Mouse (Mus musculus) cerebellum, adult 9-10 months (tissue): Measurements from ENCODE around the gene Cybc1.

ENCODE experiments used
- DNase-seq: peaks from one replicate; pipeline ENCODE4 v3.0.0; 2022

Gene Cybc1

GRCm38 (mm10) chr11:121229018-121229439 is at the start of gene Cybc1:
Gene Cybc1 (minus strand): TSS chr11:121229322.
- peak; percentile 79 for DNase-seq

DNA sequence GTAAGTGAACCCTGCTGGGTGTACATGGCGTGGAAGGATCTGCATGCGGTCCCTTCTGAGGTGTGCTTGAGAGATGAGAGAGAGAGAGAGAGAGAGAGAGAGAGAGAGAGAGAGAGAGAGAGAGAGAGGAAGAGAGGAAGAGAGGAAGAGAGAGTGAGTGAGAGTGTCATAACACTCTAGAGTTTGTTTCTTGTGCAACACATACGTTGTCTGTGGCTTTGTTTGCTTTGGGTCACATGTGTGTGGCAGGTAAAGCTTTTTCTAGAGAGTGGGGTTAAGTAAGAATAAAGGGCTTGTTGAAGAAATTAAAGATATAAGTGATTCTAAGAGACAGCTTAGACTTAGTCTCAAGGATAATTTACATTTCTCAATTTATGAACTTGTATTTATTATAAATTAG is 48.9 kb upstream of the Cybc1 start:
- no peak for DNase-seq

- DNase-seq: no peak
These were observed 48.4 kb upstream of the Cybc1 start for GRCm38 (mm10) chr11:121277516-121277915.

DNA sequence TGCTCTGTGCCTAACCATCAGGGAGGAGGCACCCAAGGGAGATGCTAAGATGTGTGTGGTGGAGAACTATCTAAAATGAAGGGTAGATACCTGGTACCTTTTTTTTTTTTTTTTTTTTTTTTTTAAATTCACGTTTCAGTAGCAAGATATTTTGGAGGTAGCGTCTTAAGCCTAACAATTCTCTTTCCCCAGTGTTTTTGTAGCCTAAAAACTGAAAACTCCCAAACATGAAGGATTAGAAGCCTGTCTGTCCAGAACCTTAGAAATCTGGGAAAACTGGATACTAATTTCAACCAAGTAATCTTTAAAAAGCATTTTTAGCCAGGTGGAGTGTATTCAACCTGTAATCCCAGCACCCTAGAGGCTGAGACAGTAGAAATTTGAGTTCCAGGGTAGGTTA is 32.0 kb upstream of the Cybc1 start:
- no peak for DNase-seq

DNA sequence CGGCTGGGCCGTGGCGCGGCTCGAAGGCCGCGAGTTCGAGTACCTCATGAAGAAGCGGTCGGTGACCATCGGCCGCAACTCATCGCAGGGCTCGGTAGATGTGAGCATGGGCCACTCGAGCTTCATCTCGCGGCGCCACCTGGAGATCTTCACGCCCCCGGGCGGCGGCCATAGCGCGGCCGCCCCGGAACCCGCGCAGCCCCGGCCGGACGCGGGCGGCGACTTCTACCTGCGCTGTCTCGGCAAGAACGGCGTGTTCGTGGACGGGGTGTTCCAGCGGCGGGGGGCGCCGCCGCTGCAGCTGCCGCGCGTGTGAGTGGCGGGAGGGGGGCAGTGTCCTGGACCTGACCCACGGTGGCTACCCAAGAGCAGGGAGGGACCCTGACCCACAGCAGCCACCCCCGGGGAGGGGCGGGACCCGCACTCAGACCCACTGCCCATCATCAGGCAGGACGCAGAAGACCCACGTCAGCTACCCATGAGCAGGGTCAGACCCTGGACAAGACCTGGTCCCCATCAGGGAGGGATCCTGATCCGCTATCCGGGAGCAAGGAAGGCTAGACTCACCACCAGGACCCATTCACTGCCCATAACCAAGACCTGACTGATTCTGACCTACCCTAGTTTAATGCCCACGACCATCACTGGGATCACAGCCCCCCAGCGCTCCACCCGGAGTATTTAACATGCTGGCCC is 31.2 kb upstream of the Cybc1 start:
- peak; percentile 51 for DNase-seq

DNA sequence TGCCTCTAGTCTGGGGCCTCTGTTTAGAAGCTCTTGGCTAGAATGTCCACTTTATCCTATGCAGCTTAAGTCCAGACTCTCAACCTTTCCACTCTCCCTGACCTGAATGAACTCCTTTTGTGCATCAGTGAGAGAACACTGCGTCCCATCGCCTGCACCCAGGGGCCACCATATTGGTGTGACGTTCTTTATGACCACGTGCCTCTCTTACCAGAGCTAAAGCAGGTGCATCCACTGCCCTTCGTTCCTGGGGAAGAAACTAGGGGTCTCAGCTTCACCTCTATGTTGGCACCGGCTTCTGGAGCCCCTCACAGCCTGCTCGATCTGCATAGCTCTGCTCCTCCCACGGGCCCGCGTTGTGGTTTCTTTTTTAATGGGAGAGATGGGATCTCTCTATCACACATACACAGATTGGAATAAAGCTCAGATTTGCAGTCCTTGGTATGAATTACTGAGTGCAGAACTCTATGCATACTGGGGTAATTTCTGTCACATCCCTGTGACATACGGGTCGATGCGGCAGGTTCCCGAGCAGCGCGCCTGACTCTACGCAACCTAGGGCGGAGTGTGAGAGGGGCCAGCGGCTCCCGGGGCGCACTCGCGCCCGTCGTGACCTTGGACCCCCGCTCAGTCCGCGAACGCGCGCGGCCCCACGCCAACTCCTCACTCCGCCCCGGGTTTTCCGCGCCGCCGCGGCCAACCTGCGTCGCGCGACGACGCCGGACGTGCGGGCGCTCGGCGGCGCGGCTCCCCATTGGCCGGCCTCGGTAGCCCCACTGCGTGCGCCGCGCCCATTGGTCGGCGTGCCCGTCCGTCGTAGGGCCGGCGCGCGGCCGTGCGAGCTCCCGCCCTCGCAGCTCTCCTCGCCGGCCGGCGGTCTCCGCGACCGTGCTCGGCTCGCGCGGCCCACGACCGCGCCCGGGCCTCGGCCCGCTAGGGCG is 30.3 kb upstream of the Cybc1 start, which contains the start of gene Foxk2:
Gene Foxk2, plus strand, starts transcription at position 831 of the 941 bp plus-strand sequence.
- peak; percentile 87 for DNase-seq

DNA sequence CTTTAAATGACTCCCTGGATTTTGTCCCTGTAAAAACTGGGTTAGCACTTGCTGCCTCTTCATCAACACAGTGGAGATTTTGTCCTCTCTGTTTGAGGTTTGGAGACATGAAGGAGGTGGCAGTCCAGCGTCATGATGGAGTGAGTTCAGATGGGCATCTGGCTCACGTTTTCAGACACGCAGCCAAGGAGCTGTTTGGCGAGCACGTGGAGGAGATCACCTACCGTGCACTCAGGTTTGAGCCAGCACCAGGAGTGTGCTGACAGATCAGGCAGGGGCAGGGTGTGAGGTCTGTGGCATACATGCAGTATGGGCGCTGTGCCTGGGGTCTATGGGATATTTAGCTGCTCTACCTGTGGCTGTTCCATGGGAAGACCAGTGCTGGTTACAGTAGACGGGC is 21.1 kb upstream of the Cybc1 start:
- DNase-seq: no peak

GRCm38 (mm10) chr11:121239669-121240068 is 10.5 kb upstream of the Cybc1 start:
- no peak for DNase-seq

DNA sequence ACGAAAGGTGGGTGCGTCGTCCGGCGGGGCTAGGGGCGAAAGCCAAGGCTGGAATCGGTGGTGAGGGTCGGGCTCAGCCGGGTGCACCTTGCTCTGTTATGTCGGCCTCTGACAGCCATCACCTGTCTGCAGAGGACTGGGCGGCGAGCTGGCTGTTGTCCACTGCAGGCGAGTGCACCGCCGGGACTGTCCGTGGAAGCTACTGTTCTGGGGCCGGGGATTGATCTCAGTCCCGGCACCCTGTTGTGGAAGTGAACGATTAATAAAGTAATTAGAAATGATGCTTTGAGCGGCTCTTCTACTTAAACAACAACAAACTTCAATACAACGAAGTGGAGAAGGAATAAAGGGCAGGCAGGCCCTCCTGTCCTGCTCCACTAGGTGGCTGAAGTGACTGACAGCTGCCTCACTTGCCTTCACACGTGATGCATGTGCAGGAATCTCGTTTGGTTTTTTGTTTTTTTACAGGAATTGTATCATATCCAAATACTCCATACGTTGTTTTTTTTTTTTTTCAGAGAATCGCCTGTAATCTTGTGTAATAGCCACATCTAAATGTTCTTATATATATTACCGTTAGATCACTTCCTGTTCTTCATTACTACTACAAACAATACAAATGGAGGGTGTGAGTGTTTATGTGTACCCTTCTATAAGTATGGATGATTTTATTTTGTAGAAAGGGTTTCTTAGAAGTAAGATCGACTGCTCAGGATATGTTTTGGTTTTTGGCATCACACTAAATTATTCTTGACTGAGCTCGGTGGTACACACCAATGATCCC is 8.4 kb upstream of the Cybc1 start:
- peak; percentile 75 for DNase-seq

DNA sequence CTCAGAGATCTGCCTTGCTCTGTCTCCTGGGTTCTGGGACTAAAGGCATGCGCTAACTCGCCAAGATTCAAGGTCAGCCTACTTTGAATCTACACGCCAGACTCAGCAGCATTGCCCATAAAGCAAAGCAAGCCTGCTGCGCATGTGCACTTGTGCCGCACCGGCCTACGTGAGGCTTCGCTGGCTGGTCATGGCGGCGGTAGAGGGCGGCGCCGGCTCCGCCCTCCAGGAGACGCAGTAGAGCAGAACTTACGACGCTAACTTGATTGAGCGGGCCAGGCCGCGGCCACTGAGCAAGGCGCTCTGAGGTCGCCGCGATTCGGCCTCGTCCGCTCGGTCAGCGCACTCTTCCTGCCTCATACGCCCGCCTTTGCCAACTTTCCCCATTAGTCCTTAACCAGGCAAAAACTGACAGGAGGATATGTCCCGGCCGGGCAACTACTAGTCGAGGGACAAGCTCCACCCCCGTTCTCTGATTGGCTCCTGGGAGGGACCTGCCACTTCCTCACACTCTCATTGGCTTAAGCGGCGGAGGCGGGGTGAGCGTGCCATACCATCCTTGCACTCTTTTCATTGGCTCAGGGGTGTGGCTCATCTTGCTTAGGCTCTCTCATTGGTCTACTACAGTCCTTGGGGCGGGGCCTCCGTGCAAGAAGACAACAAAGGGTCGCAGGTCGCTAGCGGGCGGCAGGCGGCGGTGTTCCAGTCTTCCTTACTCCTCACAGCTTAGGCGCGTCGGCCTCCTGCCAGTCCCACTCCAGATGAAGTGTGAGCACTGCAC is 7.6 kb upstream of the Cybc1 start, which contains the start of gene Narf:
Gene Narf, plus strand, starts transcription at position 690 of the 781 bp plus-strand sequence.
- DNase-seq: peak; percentile 100

- peak; percentile 68 for DNase-seq
These were observed 6.5 kb upstream of the Cybc1 start for GRCm38 (mm10) chr11:121235475-121236238.

DNA sequence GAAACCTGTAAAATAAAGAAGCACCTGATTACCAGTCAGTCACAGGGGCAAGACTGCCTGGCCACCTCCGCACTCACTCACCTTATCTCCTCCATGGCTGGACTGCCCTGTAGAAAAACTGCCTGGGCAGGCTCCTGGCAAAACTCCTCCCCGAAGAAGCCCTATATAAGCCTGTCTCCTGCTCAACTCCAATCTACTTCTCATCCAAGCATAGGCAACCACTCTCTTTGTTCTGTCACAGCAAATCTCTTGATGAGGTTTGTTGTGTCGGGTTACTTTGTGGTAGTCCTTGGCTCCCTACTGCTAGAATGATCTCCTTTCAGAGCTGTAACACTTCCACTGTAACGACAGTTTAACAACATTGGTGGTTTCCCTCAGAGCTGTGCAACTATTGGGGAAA is 3.6 kb upstream of the Cybc1 start:
- DNase-seq: no peak

- no peak for DNase-seq
These were observed 2.6 kb upstream of the Cybc1 start for GRCm38 (mm10) chr11:121231628-121232291.

GRCm38 (mm10) chr11:121231191-121231590 is 2.1 kb upstream of the Cybc1 start:
- no peak for DNase-seq

DNA sequence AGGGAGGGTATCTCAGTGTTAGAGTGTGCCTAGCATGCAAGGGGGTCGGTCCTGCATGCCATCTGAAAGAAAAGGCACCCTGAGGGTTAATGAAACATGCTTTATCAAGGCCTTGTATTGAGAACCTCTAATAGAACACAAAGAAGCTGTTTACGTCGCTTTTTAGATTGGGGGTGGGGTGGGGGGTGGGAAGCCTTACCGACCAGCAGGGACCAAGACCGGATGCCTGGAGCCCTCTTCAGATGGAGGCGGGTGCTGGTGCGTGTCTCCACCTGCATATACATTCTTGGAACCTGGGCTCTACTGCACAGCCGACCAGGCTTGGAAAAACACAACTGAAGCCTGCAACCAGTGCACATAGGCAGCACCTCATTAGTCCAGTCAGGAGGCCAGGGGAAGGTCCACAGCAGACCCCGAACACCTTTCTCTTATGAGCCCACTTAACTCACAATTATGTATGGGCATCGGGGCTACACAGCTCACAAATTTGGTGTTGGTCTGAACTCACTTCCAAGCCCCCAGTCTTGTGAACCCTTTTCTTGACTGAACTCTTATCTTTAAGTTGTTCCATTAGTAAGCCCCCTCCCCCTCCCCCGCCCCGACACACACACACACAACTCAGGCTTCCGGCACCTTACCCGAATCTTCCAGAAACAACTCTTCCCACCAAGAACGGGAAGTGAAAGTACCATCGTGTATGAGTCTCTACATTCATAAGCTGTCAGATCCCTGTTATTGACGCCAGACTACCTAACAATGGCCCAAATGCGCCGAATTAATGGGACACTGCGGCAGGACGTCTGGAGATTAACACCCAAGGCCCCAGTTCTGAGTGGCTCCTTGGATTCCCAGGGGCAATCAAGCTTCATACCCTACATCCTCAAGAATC is 749 bp downstream of the Cybc1 start:
- peak; percentile 23 for DNase-seq

DNA sequence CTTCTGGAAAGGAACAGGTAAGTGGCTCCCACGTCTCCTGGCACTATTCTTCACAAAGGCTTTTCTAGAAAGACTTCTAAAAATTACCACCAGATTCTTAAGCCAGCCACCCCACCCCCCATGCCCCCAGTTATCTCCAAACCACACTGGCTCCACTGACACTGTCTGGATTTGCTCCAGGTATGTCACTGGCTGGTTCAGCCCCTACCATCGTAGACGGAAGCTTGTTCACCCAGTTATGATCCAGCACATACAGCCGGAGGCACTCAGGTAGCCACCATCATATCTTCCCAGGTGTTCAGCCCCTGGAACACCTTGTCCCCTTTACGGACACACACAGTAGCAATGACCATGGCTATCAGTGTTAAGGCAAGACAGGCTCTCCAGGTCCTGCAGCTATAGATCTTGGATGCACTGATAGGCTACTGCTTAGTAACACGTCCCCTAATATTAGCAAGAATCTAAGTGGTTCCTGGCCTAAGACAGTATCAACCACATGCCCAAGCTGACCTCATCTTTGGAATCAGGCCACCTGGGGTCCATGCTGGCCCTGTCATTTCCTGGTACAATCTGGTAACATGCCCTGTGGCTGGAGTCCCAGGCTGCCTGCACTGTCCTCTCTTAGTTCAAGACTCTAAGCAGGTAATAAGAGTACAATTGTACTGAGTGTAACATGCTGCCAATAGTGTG is 7.7 kb downstream of the Cybc1 start:
- DNase-seq: peak; percentile 75

GRCm38 (mm10) chr11:121220771-121221170 is 8.4 kb downstream of the Cybc1 start:
- DNase-seq: peak; percentile 28

- no peak for DNase-seq
These were observed 9.3 kb downstream of the Cybc1 start for GRCm38 (mm10) chr11:121219776-121220175.

DNA sequence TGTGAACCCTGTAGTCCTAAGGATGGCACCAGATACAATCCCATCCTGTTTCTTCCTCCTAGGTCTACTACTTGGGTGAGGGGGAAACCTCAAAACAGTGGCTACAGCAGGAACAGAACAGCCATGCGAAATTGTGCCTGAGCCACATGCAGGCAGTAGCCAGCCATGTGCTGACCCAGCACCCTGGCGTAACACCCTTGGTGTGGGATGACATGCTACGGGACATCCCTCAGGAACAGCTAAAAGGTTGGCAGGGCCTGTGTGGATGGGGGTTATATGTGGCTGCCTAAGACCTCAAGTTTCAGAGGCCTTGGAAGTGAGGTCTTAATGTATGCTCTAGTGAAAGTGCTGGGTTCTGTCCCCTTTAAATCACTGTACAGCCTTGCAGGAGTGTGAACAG is 12.3 kb downstream of the Cybc1 start:
- no peak for DNase-seq
